Mouse (Mus musculus): ENCODE results near the gene Rragb. TPM values are rescaled to one million over a fixed set of nuclear protein-coding genes. Genes with fewer than 3 reads are reported as not detected.
"Not testable (repeated sequence)": the region's sequence is repeated elsewhere in the genome, so short reads cannot be mapped to it uniquely, and the experiment has no call there.

The Rragb gene
- 8.9 and 9.5 TPM in 2 replicates for polyA plus RNA-seq (2015; fragmentation: Nextera tagmentation; extraction: Ambion mirVana)

- Histone ChIP-seq H3K27ac (ENCODE audit: low read length) (peak within 1 kb of the TSS; percentile 58), H3K4me2 (ENCODE audit: low read length) (peak within 1 kb of the TSS; percentile 59), H3K4me1 (ENCODE audit: control insufficient read depth, insufficient read depth, low read length) (no peaks in the 10 kb centered on the region), H3K9ac (ENCODE audit: low read depth, low read length) (peak within 1 kb of the TSS; percentile 65), H3K9me3 (replicated peaks; ENCODE audit: control insufficient read depth, low read length, poor library complexity, severe bottlenecking) (no peaks in the 10 kb centered on the region), H3K36me3 (ENCODE audit: control insufficient read depth, insufficient read depth, low read length) (no peaks in the 10 kb centered on the region), H3K4me3 (ENCODE audit: low read depth, low read length) (peak within 1 kb of the TSS; percentile 55), H3K27me3 (ENCODE audit: control insufficient read depth, insufficient read depth, low read depth, low read length) (no peaks in the 10 kb centered on the region; the same call in 1 of the 2 replicates)
- peak; percentile 99 for ATAC-seq
- WGBS = 16% methylated on average over 47 of the region's 47 CpGs
Measured at GRCm38 (mm10) chrX:153139734-153140515, at the start of gene Rragb. Gene Rragb (plus strand): TSS chrX:153139981.

DNA sequence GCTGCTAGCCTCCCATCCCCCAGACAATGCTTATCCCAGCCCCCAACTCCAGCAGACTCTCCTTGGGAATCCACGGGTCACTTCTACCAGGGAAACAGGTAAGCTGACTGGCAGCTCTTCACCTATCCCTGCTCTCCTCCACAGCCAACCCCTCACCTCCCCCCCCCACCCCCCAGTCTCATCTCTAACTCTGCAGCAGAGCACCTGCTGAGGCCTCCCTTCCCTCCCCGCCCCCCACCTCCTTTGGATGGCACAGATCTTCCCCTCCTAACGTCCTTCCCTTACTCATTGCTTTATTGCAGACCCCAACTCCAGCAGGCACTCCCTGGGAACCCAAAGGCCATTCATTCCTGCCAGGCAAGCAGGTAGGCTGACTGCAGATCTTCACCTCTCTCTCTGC, 21.3 kb upstream of the Rragb start, which contains the start of gene Foxr2:
Gene Foxr2 (plus strand): TSS at position 301 of the 400 bp plus-strand sequence.
- 40% methylated on average over 1 of the region's 3 CpGs for WGBS
- H3K27me3 ChIP-seq (ENCODE audit: control insufficient read depth, insufficient read depth, low read depth, low read length) = no peaks in the 10 kb centered on the region
- H3K4me2 ChIP-seq (ENCODE audit: low read length) = no peak within 1 kb of the TSS
- no peaks in the 10 kb centered on the region for H3K36me3 ChIP-seq (ENCODE audit: control insufficient read depth, insufficient read depth, low read length)
- H3K9ac ChIP-seq (ENCODE audit: low read depth, low read length) = no peak within 1 kb of the TSS
- H3K27ac ChIP-seq (ENCODE audit: low read length) = no peak within 1 kb of the TSS
- no peaks in the 10 kb centered on the region for H3K9me3 ChIP-seq (replicated peaks; ENCODE audit: control insufficient read depth, low read length, poor library complexity, severe bottlenecking)
- ATAC-seq = no peak
- no peaks in the 10 kb centered on the region for H3K4me1 ChIP-seq (ENCODE audit: control insufficient read depth, insufficient read depth, low read length)
- no peak within 1 kb of the TSS for H3K4me3 ChIP-seq (ENCODE audit: low read depth, low read length)

DNA sequence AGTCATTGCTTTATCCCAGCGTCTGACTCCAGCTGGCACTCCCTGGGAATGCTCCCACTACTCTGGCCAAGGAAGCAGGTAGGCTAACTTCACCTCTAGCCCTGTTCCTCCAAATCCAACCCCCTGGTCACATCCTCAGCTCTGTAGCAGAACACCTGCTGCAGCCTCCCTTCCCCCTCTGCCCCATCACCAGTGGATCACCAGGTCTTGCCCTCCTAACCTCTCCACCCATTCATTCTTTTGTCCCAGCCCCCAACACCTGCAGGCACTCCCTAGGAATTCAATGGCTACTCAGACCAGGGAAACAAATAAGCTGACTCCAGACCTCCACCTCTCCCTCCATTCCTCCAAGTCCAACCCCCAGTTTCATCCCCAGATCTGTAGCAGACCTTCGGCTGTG, 20.8 kb upstream of the Rragb start:
- ATAC-seq = no peak
- H3K9me3 ChIP-seq (replicated peaks; ENCODE audit: control insufficient read depth, low read length, poor library complexity, severe bottlenecking) = no peaks in the 10 kb centered on the region
- no peak overlapping the region for H3K27ac ChIP-seq (ENCODE audit: low read length)
- no peak overlapping the region for H3K4me3 ChIP-seq (ENCODE audit: low read depth, low read length)
- H3K4me2 ChIP-seq (ENCODE audit: low read length) = no peak overlapping the region
- no peaks in the 10 kb centered on the region for H3K27me3 ChIP-seq (ENCODE audit: control insufficient read depth, insufficient read depth, low read depth, low read length)
- WGBS = 46% methylated on average over 2 of the region's 2 CpGs
- H3K4me1 ChIP-seq (ENCODE audit: control insufficient read depth, insufficient read depth, low read length) = no peaks in the 10 kb centered on the region
- H3K36me3 ChIP-seq (ENCODE audit: control insufficient read depth, insufficient read depth, low read length) = no peaks in the 10 kb centered on the region
- no peak overlapping the region for H3K9ac ChIP-seq (ENCODE audit: low read depth, low read length)

GRCm38 (mm10) chrX:153142656-153143055, 2.9 kb downstream of the Rragb start:
- Histone ChIP-seq H3K27me3 (ENCODE audit: control insufficient read depth, insufficient read depth, low read depth, low read length) (no peaks in the 10 kb centered on the region; the same call in 1 of the 2 replicates), H3K4me2 (ENCODE audit: low read length) (no peak overlapping the region), H3K9me3 (replicated peaks; ENCODE audit: control insufficient read depth, low read length, poor library complexity, severe bottlenecking) (no peaks in the 10 kb centered on the region), H3K9ac (ENCODE audit: low read depth, low read length) (no peak overlapping the region), H3K27ac (ENCODE audit: low read length) (no peak overlapping the region), H3K4me3 (ENCODE audit: low read depth, low read length) (no peak overlapping the region), H3K4me1 (ENCODE audit: control insufficient read depth, insufficient read depth, low read length) (no peaks in the 10 kb centered on the region), H3K36me3 (ENCODE audit: control insufficient read depth, insufficient read depth, low read length) (no peaks in the 10 kb centered on the region)
- WGBS = 34% methylated on average over 3 of the region's 3 CpGs
- no peak for ATAC-seq

GRCm38 (mm10) chrX:153151766-153152165, 12.0 kb downstream of the Rragb start:
- H3K9ac ChIP-seq (ENCODE audit: low read depth, low read length) = no peak overlapping the region
- 7% methylated on average over 1 of the region's 1 CpGs for WGBS
- H3K4me2 ChIP-seq (ENCODE audit: low read length) = no peak overlapping the region
- H3K4me3 ChIP-seq (ENCODE audit: low read depth, low read length) = no peak overlapping the region
- H3K4me1 ChIP-seq (ENCODE audit: control insufficient read depth, insufficient read depth, low read length) = no peaks in the 10 kb centered on the region
- no peaks in the 10 kb centered on the region for H3K9me3 ChIP-seq (replicated peaks; ENCODE audit: control insufficient read depth, low read length, poor library complexity, severe bottlenecking)
- ATAC-seq = no peak
- H3K27me3 ChIP-seq (ENCODE audit: control insufficient read depth, insufficient read depth, low read depth, low read length) = no peaks in the 10 kb centered on the region
- H3K36me3 ChIP-seq (ENCODE audit: control insufficient read depth, insufficient read depth, low read length) = no peaks in the 10 kb centered on the region
- H3K27ac ChIP-seq (ENCODE audit: low read length) = no peak overlapping the region

DNA sequence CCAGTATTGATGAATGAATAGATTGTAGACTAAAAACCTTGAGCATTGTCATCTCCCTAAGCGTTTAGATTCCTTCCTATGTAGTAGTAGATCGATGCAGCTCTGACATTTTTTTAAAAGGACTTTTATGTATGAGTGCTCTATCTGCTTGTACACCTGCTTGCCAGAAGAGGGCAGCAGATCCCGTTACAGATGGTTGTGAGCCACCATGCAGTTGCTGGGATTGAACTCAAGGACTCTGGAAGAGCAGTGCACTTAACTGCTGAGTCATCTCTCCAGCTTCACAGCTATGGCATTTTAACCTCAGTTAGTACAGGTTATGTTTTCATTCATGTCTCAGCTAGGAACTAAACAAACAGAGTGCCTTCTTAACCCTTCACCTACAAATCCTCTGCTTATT, 15.5 kb downstream of the Rragb start:
- Histone ChIP-seq H3K27ac (ENCODE audit: low read length) (no peak overlapping the region), H3K27me3 (ENCODE audit: control insufficient read depth, insufficient read depth, low read depth, low read length) (no peaks in the 10 kb centered on the region), H3K4me1 (ENCODE audit: control insufficient read depth, insufficient read depth, low read length) (no peaks in the 10 kb centered on the region), H3K4me3 (ENCODE audit: low read depth, low read length) (no peak overlapping the region), H3K36me3 (ENCODE audit: control insufficient read depth, insufficient read depth, low read length) (no peaks in the 10 kb centered on the region), H3K9me3 (replicated peaks; ENCODE audit: control insufficient read depth, low read length, poor library complexity, severe bottlenecking) (no peaks in the 10 kb centered on the region), H3K9ac (ENCODE audit: low read depth, low read length) (no peak overlapping the region), H3K4me2 (ENCODE audit: low read length) (no peak overlapping the region)
- no peak for ATAC-seq
- 44% methylated on average over 3 of the region's 3 CpGs for WGBS

- 6% methylated on average over 1 of the region's 1 CpGs for WGBS
- Histone ChIP-seq H3K4me2 (ENCODE audit: low read length) (no peak overlapping the region), H3K36me3 (ENCODE audit: control insufficient read depth, insufficient read depth, low read length) (no peaks in the 10 kb centered on the region), H3K27ac (ENCODE audit: low read length) (no peak overlapping the region), H3K27me3 (ENCODE audit: control insufficient read depth, insufficient read depth, low read depth, low read length) (no peaks in the 10 kb centered on the region), H3K9me3 (replicated peaks; ENCODE audit: control insufficient read depth, low read length, poor library complexity, severe bottlenecking) (no peaks in the 10 kb centered on the region), H3K4me1 (ENCODE audit: control insufficient read depth, insufficient read depth, low read length) (no peaks in the 10 kb centered on the region), H3K4me3 (ENCODE audit: low read depth, low read length) (no peak overlapping the region), H3K9ac (ENCODE audit: low read depth, low read length) (no peak overlapping the region)
- ATAC-seq = no peak
Measured at GRCm38 (mm10) chrX:153174786-153175185, 35.0 kb downstream of the Rragb start.

- 87% methylated on average over 2 of the region's 2 CpGs for WGBS
Measured at GRCm38 (mm10) chrX:153182221-153182620, 42.4 kb downstream of the Rragb start.

DNA sequence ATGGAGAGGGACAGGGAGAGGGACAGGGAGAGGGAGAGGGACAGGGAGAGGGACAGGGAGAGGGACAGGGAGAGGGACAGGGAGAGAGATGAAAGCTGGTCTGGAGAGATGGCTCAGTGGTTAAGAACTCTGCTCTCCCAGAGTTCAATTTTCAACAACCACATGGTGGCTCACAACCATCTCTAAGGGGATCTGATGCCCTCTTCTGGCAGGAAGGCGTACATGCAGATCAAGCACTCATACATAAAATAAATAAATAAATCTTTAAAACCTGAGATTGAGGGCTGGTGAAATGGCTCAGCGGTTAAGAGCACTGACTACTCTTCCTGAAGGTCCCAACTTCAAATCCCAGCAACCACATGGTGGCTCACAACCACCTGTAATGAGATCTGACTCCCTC, 59.4 kb downstream of the Rragb start:
- H3K4me3 ChIP-seq (ENCODE audit: low read depth, low read length); H3K4me1 ChIP-seq (ENCODE audit: control insufficient read depth, insufficient read depth, low read length); H3K9me3 ChIP-seq (replicated peaks; ENCODE audit: control insufficient read depth, low read length, poor library complexity, severe bottlenecking); ATAC-seq; H3K36me3 ChIP-seq (ENCODE audit: control insufficient read depth, insufficient read depth, low read length); H3K27me3 ChIP-seq (ENCODE audit: control insufficient read depth, insufficient read depth, low read depth, low read length); H3K27ac ChIP-seq (ENCODE audit: low read length); H3K9ac ChIP-seq (ENCODE audit: low read depth, low read length); H3K4me2 ChIP-seq (ENCODE audit: low read length): not testable (repeated sequence)
- 67% methylated on average over 2 of the region's 2 CpGs for WGBS

More at GRCm38 (mm10) chrX:153182221-153182620, 42.4 kb downstream of the Rragb start:
- Histone ChIP-seq H3K4me3 (ENCODE audit: low read depth, low read length) (no peak overlapping the region), H3K9ac (ENCODE audit: low read depth, low read length) (no peak overlapping the region), H3K4me1 (ENCODE audit: control insufficient read depth, insufficient read depth, low read length) (no peaks in the 10 kb centered on the region), H3K4me2 (ENCODE audit: low read length) (no peak overlapping the region), H3K36me3 (ENCODE audit: control insufficient read depth, insufficient read depth, low read length) (no peaks in the 10 kb centered on the region), H3K9me3 (replicated peaks; ENCODE audit: control insufficient read depth, low read length, poor library complexity, severe bottlenecking) (no peaks in the 10 kb centered on the region), H3K27me3 (ENCODE audit: control insufficient read depth, insufficient read depth, low read depth, low read length) (no peaks in the 10 kb centered on the region), H3K27ac (ENCODE audit: low read length) (no peak overlapping the region)
- ATAC-seq = no peak
